Mouse (Mus musculus) spleen, adult 2 months (tissue): Measurements from ENCODE around the gene Slc31a1. TPM values are rescaled to one million over a fixed set of nuclear protein-coding genes. Genes with fewer than 3 reads are reported as not detected.

Source experiments
- DNase-seq, 2 experiments: peaks; one replicate each; pipeline versions ENCODE4 v3.0.0 to v3.0.0-alpha.2; 2012 to 2021; ENCODE audit warnings: low spot score in 2 of 2, low read depth in 1 of 2
- H3K27ac ChIP-seq: fragments of 200-500 bp; 2 replicates; pipeline ENCODE4 v1.5.1; 2012; ENCODE audit warnings: low read length, inconsistent platforms; ENCODE audit not compliant: insufficient read depth
- H3K27me3 ChIP-seq: fragments of 200-500 bp; 2 replicates; pipeline ENCODE4 v1.6.1; 2012; ENCODE audit warnings: mild to moderate bottlenecking, moderate library complexity, low read length, inconsistent platforms; ENCODE audit not compliant: control insufficient read depth, insufficient read depth
- H3K36me3 ChIP-seq: fragments of 200-500 bp; 2 replicates; pipeline ENCODE4 v1.6.1; 2012; ENCODE audit warnings: mild to moderate bottlenecking, low read length, inconsistent platforms; ENCODE audit not compliant: control insufficient read depth, insufficient read depth
- H3K4me1 ChIP-seq: fragments of 200-500 bp; 2 replicates; pipeline ENCODE4 v1.6.1; 2011; ENCODE audit warnings: inconsistent platforms; ENCODE audit not compliant: control insufficient read depth, insufficient read depth, insufficient read length
- H3K4me3 ChIP-seq: fragments of 200-500 bp; 2 replicates; pipeline ENCODE4 v1.5.1; 2011; ENCODE audit warnings: mild to moderate bottlenecking, inconsistent platforms; ENCODE audit not compliant: insufficient read depth, insufficient read length; ENCODE audit errors: extremely low read depth
- CTCF ChIP-seq: fragments of 200-500 bp; IDR thresholded peaks from 2 replicates; pipeline ENCODE4 v1.5.1; 2011; ENCODE audit warnings: mild to moderate bottlenecking, inconsistent platforms; ENCODE audit not compliant: insufficient read depth, insufficient read length, insufficient replicate concordance; ENCODE audit errors: extremely low read depth
- POLR2A ChIP-seq: fragments of 200-500 bp; IDR thresholded peaks from 2 replicates; pipeline ENCODE4 v1.6.1; 2011; ENCODE audit warnings: low read depth, low read length, inconsistent platforms
- WGBS: fragments of 180-500 bp; shearing (Covaris S2); methylation state at CpG from one replicate; pipeline ENCODE4 v1.1.7; 2018; 5-methylcytosine and 5-hydroxymethylcytosine counted together
- polyA plus RNA-seq: library from polyadenylated mRNA; depleted of rRNA; stranded (reverse); fragments of >200 nt; gene quantifications from 2 replicates; pipeline ENCODE4 v1.2.3, GENCODE M21; 2012

The Slc31a1 gene
- polyA plus RNA-seq, 1 experiment = 5.4 TPM

GRCm38 (mm10) chr4:62384159-62384558 lies 23.6 kb downstream of the Slc31a1 start:
- no peak overlapping the region for H3K27ac ChIP-seq

GRCm38 (mm10) chr4:62385439-62385838 lies 24.9 kb downstream of the Slc31a1 start:
- TF ChIP-seq POLR2A (no peak), CTCF (no peak)

More at GRCm38 (mm10) chr4:62384159-62384558, 23.6 kb downstream of the Slc31a1 start:
- Histone ChIP-seq H3K4me1 (no peaks in the 10 kb centered on the region), H3K4me3 (no peak overlapping the region), H3K27me3 (no peaks in the 10 kb centered on the region), H3K36me3 (peaks cover 4% of the 10 kb centered on the region; the same call in 1 of the 2 replicates)
- TF ChIP-seq POLR2A (no peak), CTCF (no peak)
- WGBS = 91% methylated on average over 1 of the region's 1 CpGs
- DNase-seq = no peak

GRCm38 (mm10) chr4:62389592-62390512 lies 29.3 kb downstream of the Slc31a1 start:
- peaks cover 9% of the 10 kb centered on the region for H3K36me3 ChIP-seq
- WGBS = 88% methylated on average over 5 of the region's 5 CpGs
- no peak for TF ChIP-seq CTCF
- TF ChIP-seq POLR2A = no peak

More at GRCm38 (mm10) chr4:62385439-62385838, 24.9 kb downstream of the Slc31a1 start:
- no peak for DNase-seq
- Histone ChIP-seq H3K4me3 (no peak overlapping the region), H3K27ac (no peak overlapping the region), H3K36me3 (peaks cover 4% of the 10 kb centered on the region; the same call in 1 of the 2 replicates), H3K4me1 (no peaks in the 10 kb centered on the region), H3K27me3 (no peaks in the 10 kb centered on the region)
- 93% methylated on average over 7 of the region's 7 CpGs for WGBS

GRCm38 (mm10) chr4:62391892-62392291 lies 31.4 kb downstream of the Slc31a1 start:
- WGBS = 84% methylated on average over 7 of the region's 7 CpGs
- Histone ChIP-seq H3K27ac (no peak overlapping the region), H3K27me3 (no peaks in the 10 kb centered on the region), H3K4me3 (no peak overlapping the region), H3K4me1 (no peaks in the 10 kb centered on the region), H3K36me3 (peaks cover 12% of the 10 kb centered on the region)
- TF ChIP-seq POLR2A (no peak), CTCF (no peak)
- no peak for DNase-seq

More at GRCm38 (mm10) chr4:62389592-62390512, 29.3 kb downstream of the Slc31a1 start:
- Histone ChIP-seq H3K4me1 (no peaks in the 10 kb centered on the region), H3K4me3 (no peak overlapping the region), H3K27ac (no peak overlapping the region), H3K27me3 (no peaks in the 10 kb centered on the region)
- DNase-seq = no peak

GRCm38 (mm10) chr4:62393459-62393858 lies 32.9 kb downstream of the Slc31a1 start:
- Histone ChIP-seq H3K4me1 (no peaks in the 10 kb centered on the region), H3K36me3 (peaks cover 11% of the 10 kb centered on the region), H3K4me3 (no peak overlapping the region), H3K27me3 (no peaks in the 10 kb centered on the region), H3K27ac (no peak overlapping the region)
- TF ChIP-seq CTCF = no peak
- no peak for TF ChIP-seq POLR2A
- WGBS = 85% methylated on average over 6 of the region's 6 CpGs
- DNase-seq = no peak

GRCm38 (mm10) chr4:62395806-62396205 lies 35.3 kb downstream of the Slc31a1 start:
- DNase-seq = no peak
- TF ChIP-seq POLR2A (no peak), CTCF (no peak)
- Histone ChIP-seq H3K4me1 (no peaks in the 10 kb centered on the region), H3K4me3 (no peak overlapping the region), H3K36me3 (peaks cover 23% of the 10 kb centered on the region), H3K27ac (no peak overlapping the region), H3K27me3 (no peaks in the 10 kb centered on the region)
- WGBS = 86% methylated on average over 1 of the region's 1 CpGs

GRCm38 (mm10) chr4:62397616-62398365 lies 37.3 kb downstream of the Slc31a1 start:
- Histone ChIP-seq H3K4me1 (no peaks in the 10 kb centered on the region), H3K36me3 (peaks cover 30% of the 10 kb centered on the region), H3K27ac (no peak overlapping the region), H3K4me3 (no peak overlapping the region), H3K27me3 (no peaks in the 10 kb centered on the region)
- WGBS = 84% methylated on average over 4 of the region's 4 CpGs
- no peak for DNase-seq
- no peak for TF ChIP-seq POLR2A
- TF ChIP-seq CTCF = no peak
